Mouse (Mus musculus) forebrain, embryonic 14.5 days (tissue): ENCODE data around the gene Rptor. TPM values are rescaled to one million over a fixed set of nuclear protein-coding genes. Genes with fewer than 3 reads are reported as not detected.
"Not testable (repeated sequence)": the region's sequence is repeated elsewhere in the genome, so short reads cannot be mapped to it uniquely, and the experiment has no call there.

Experiments used
- ATAC-seq: fragments of 200-750 bp; cut with Nextera tagmentation; 2 replicates; pipeline ENCODE4 v1.8.0; 2017; ENCODE audit warnings: mild to moderate bottlenecking, moderate library complexity
- DNase-seq: peaks from one replicate; pipeline ENCODE4 v3.0.0-alpha.2; 2015; ENCODE audit warnings: low spot score
- H3K27ac ChIP-seq: fragments of 300-500 bp; sonication (generic); 2 replicates; pipeline ENCODE4 v1.5.1; 2014; ENCODE audit warnings: low read depth, mild to moderate bottlenecking, control low read depth, low read length, moderate library complexity
- H3K27me3 ChIP-seq: fragments of 300-500 bp; sonication (generic); replicated peaks from 2 replicates; pipeline ENCODE4 v1.6.1; 2014; ENCODE audit warnings: low read length, control low read depth, mixed read lengths; ENCODE audit not compliant: control insufficient read depth, insufficient read depth
- H3K36me3 ChIP-seq: fragments of 300-500 bp; sonication (generic); 2 replicates; pipeline ENCODE4 v1.6.1; 2014; ENCODE audit warnings: low read length, control low read depth; ENCODE audit not compliant: control insufficient read depth, insufficient read depth
- H3K4me1 ChIP-seq: fragments of 300-500 bp; sonication (generic); 2 replicates; pipeline ENCODE4 v1.6.1; 2014; ENCODE audit warnings: antibody characterized with exemption, low read length, control low read depth; ENCODE audit not compliant: control insufficient read depth, insufficient read depth
- H3K4me2 ChIP-seq: fragments of 300-500 bp; sonication (generic); 2 replicates; pipeline ENCODE4 v1.6.1; 2014; ENCODE audit warnings: mild to moderate bottlenecking, control low read depth, low read length
- H3K4me3 ChIP-seq: fragments of 300-500 bp; sonication (generic); 2 replicates; pipeline ENCODE4 v1.5.1; 2014; ENCODE audit warnings: low read depth, low read length, control low read depth
- H3K9ac ChIP-seq: fragments of 300-500 bp; sonication (generic); 2 replicates; pipeline ENCODE4 v1.6.1; 2014; ENCODE audit warnings: mild to moderate bottlenecking, low read length, control low read depth, moderate library complexity
- H3K9me3 ChIP-seq: fragments of 300-500 bp; sonication (generic); replicated peaks from 2 replicates; pipeline ENCODE4 v1.6.1; 2016; ENCODE audit warnings: low read length, control low read depth, mixed read lengths; ENCODE audit not compliant: control insufficient read depth
- WGBS: fragments of 180-500 bp; shearing (Covaris S2); extraction: QIAGEN DNeasy Blood & Tissue Kit; methylation state at CpG from one replicate; pipeline ENCODE4 v1.1.7; 2014; 5-methylcytosine and 5-hydroxymethylcytosine counted together
- polyA plus RNA-seq: library from polyadenylated mRNA; unstranded; fragments of >200 nt; fragmentation: Nextera tagmentation; extraction: Ambion mirVana; gene quantifications from 2 replicates; pipeline ENCODE4 v1.2.1, GENCODE M21; 2014

The Rptor gene
- polyA plus RNA-seq, 1 experiment from 2014 or later: 7.0 TPM

DNA sequence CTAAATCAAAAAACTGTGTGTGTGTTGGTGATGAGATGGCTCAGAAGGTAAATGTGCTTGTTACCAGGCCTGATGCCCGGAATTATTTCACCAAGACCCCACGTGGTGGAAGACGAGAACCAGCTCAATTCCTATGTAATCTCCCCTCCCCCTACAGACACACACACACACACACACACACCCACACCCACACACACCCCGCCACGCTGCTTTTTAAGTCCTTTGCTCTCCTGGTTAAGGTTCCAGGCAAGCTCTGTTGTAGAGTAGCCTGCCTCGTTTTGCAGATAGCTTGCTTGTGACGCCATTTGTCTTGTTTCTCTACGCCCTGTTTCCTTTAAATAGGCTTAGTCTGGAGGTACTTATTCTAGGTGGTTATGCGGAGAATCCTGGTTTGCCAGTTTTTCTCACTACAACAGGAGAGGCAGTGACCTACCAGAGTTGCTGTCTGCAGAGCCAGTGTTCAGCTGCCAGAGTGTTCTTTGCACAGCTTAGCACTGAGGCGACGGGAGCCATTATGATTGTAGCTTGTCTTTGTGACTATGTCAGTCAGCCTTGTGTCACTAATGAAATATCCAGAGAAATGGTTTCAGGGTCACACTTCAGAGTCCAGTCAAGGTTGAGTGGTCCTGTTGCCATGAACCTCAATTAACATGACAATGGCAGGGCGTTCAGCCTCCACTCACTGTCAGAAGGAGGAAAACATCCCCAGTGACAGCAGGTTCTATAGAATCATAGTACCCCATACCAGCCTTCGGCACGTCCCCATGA is 42.1 kb downstream of the Rptor start:
- Histone ChIP-seq H3K36me3 (no peaks in the 10 kb centered on the region), H3K4me2 (no peak overlapping the region), H3K27me3 (no peaks in the 10 kb centered on the region), H3K9me3 (no peaks in the 10 kb centered on the region), H3K27ac (no peak overlapping the region; the same call in 1 of the 2 replicates), H3K9ac (no peak overlapping the region; the same call in 1 of the 2 replicates), H3K4me3 (no peak overlapping the region), H3K4me1 (peaks cover 12% of the 10 kb centered on the region)
- whole genome bisulfite sequencing: 37% methylated on average over 14 of the region's 14 CpGs
- ATAC-seq: no peak; the same call in 1 of the 2 replicates
- peak; percentile 37 for DNase-seq

DNA sequence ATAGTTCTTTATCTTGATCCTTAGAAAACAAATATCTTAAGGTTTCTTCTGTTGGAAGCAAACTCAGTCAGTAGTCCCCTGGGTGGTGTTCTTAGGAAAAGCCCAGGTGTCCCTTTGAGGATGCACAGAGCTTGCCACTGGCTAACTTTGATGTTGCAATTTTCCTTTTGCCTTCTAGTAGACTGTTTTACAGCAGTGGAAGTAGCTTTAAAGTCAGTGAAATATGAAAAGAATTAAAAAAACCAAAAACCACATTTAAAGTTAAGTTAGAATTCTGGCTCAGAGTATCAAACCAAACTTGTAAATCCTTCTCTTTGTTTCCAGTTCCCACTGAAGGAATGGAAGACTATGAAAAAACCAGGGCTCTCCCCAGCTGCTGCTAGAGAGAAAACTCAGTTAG is 47.8 kb downstream of the Rptor start:
- DNase-seq: no peak
- no peak overlapping the region for H3K27ac ChIP-seq
- no peaks in the 10 kb centered on the region for H3K36me3 ChIP-seq
- H3K4me3 ChIP-seq: no peak overlapping the region
- H3K4me2 ChIP-seq: no peak overlapping the region
- no peaks in the 10 kb centered on the region for H3K4me1 ChIP-seq
- no peaks in the 10 kb centered on the region for H3K27me3 ChIP-seq
- no peaks in the 10 kb centered on the region for H3K9me3 ChIP-seq
- no peak for ATAC-seq
- no peak overlapping the region for H3K9ac ChIP-seq

DNA sequence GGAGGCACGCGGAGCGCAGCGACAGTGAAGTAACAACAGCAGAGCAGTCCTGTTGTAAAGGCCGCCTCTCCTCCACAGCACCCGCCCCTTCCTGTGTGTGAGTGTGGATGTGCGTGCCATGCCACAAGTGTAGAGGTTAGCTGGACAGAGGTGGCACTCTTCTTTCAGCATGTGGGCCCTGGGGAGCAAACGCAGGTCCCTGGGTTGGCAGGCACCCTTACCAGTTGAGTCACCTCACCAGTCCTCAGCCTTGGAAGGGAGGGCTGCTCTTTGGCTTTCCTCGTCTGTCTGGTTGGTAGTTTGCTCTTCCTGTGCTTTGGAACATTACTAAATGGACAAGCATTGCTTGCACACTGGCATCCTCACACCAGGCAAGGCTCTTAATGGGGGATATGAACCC is 50.6 kb downstream of the Rptor start:
- Histone ChIP-seq H3K4me3 (no peak overlapping the region), H3K4me2 (no peak overlapping the region), H3K27me3 (no peaks in the 10 kb centered on the region), H3K27ac (no peak overlapping the region), H3K9me3 (no peaks in the 10 kb centered on the region), H3K4me1 (no peaks in the 10 kb centered on the region), H3K36me3 (no peaks in the 10 kb centered on the region), H3K9ac (no peak overlapping the region)
- ATAC-seq: no peak
- DNase-seq: no peak
- WGBS: 88% methylated on average over 9 of the region's 9 CpGs

DNA sequence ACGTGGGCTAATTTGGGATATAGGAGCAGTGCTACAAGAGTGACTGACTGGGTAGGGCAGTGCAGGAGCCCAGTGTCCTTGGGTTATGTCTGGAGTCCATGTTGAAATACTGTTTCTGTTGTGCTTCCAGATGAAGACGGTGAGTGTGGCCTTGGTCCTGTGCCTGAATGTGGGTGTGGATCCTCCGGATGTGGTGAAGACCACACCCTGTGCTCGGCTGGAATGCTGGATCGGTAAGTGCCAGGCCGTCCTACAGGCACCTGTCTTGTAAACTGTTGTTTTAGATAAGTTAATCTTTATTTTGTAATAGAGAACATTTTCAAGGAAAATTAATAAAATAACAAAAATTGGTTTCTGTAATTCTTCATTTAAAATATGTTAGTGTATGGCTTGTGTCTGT is 54.8 kb downstream of the Rptor start:
- Histone ChIP-seq H3K4me1 (no peaks in the 10 kb centered on the region), H3K27ac (no peak overlapping the region), H3K4me2 (no peak overlapping the region), H3K27me3 (no peaks in the 10 kb centered on the region), H3K36me3 (no peaks in the 10 kb centered on the region), H3K9me3 (no peaks in the 10 kb centered on the region), H3K9ac (no peak overlapping the region), H3K4me3 (no peak overlapping the region)
- WGBS: 95% methylated on average over 6 of the region's 6 CpGs
- ATAC-seq: no peak
- no peak for DNase-seq

DNA sequence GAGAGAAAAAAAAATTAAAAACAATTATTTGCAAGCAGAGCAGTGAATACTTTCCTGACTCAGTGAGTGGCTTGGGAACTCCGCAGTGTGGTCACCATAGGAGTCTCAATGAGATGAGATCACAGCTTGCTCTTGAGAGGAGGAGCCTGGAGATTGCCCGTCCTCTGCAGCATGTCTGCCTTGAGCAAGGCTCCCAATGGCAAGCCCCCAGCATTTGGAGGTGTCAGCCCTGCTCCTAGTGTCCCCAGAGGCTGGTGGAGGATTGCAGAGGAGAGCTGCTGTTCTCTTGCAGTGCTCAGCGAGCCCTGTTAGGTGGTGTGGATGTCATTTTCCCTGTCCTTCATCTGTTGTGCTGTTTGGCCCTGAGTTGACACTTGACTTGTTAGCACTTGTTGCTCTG is 56.6 kb downstream of the Rptor start:
- H3K4me1 ChIP-seq: no peaks in the 10 kb centered on the region
- no peaks in the 10 kb centered on the region for H3K9me3 ChIP-seq
- ATAC-seq (no peak), DNase-seq (no peak)
- no peaks in the 10 kb centered on the region for H3K36me3 ChIP-seq
- H3K4me2 ChIP-seq: no peak overlapping the region
- no peak overlapping the region for H3K4me3 ChIP-seq
- no peaks in the 10 kb centered on the region for H3K27me3 ChIP-seq
- WGBS: 92% methylated on average over 3 of the region's 3 CpGs
- H3K9ac ChIP-seq: no peak overlapping the region
- H3K27ac ChIP-seq: no peak overlapping the region

DNA sequence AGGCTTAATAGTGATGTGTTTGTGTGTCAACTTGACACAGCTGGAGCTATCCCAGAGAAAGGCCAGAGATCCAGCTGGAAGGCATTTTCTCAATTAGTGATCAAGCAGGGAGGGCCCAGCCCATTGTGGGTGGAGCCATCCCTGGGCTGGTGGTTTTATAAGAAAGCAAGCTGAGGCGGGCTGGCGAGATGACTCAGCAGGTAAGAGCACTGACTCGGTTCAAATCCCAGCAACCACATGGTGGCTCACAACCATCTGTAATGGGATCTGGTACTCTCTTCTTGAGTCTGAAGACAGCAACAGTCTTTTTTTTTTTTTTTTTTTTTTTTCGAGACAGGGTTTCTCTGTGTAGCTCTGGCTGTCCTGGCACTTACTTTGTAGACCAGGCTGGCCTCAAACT is 58.8 kb downstream of the Rptor start:
- not testable (repeated sequence) for H3K36me3 ChIP-seq, H3K4me3 ChIP-seq, H3K27ac ChIP-seq, DNase-seq, ATAC-seq, H3K27me3 ChIP-seq, H3K9me3 ChIP-seq, H3K9ac ChIP-seq, H3K4me2 ChIP-seq, H3K4me1 ChIP-seq
- 45% methylated on average over 4 of the region's 4 CpGs for WGBS

DNA sequence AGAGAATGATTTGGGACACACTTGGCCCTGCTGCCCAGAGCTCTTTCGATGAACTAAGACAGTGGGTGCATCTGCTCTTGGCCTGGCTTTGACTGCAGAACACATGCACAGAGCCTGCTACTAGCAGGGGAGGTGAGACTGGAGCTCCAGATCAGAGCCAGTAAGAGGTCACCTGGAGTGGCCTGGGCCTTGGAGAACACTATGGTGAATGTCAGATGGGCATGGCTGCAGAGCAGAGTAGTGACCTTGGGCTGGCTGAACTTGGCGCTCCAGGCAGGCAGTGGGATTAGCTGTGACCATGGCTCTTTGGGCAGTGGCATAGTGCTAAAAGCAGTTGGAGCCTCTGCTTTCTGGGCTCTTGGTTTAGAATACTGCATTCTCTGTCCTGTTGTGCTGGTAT is 61.2 kb downstream of the Rptor start:
- no peaks in the 10 kb centered on the region for H3K27me3 ChIP-seq
- H3K4me2 ChIP-seq: no peak overlapping the region
- no peak overlapping the region for H3K9ac ChIP-seq
- ATAC-seq (no peak), DNase-seq (no peak)
- no peaks in the 10 kb centered on the region for H3K36me3 ChIP-seq
- H3K4me1 ChIP-seq: peaks cover 4% of the 10 kb centered on the region; the same call in 1 of the 2 replicates
- no peak overlapping the region for H3K27ac ChIP-seq
- H3K9me3 ChIP-seq: no peaks in the 10 kb centered on the region
- 83% methylated on average over 2 of the region's 2 CpGs for WGBS
- no peak overlapping the region for H3K4me3 ChIP-seq

DNA sequence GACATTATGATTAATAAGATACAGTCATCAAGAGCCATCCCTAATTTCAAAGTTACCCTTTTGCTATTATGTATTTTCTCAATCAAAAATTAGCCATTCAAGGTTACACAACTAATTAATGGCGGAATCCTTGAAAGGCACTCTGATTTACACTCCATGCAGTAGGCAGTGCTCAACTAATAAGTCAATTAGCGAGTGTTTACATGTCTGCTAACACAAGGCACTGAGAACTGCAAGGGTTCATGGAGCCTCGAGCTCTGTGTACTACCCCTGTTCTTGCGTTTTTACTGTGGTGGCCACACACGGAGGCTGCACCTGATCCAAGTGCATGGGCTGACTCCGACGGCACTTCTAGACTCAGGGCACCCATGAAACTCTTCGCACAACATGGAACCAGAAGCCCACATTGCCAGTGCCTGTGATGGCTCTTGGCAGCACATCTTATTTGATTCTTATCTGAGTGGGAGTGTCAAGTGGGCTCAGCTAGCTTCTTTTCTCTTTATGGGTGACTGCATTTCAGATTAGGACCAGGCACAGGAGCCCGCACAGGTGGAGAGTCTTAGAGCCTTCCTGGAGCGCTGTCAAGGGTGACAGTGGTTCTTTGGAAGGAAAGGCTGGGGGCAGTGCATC is 62.1 kb downstream of the Rptor start:
- Histone ChIP-seq H3K36me3 (no peaks in the 10 kb centered on the region), H3K9me3 (no peaks in the 10 kb centered on the region), H3K4me2 (no peak overlapping the region), H3K27ac (no peak overlapping the region), H3K4me1 (peaks cover 4% of the 10 kb centered on the region; the same call in 1 of the 2 replicates), H3K9ac (no peak overlapping the region), H3K4me3 (no peak overlapping the region), H3K27me3 (no peaks in the 10 kb centered on the region)
- ATAC-seq: peak; percentile 52; the same call in 1 of the 2 replicates
- peak; percentile 44 for DNase-seq
- 49% methylated on average over 10 of the region's 10 CpGs for WGBS

DNA sequence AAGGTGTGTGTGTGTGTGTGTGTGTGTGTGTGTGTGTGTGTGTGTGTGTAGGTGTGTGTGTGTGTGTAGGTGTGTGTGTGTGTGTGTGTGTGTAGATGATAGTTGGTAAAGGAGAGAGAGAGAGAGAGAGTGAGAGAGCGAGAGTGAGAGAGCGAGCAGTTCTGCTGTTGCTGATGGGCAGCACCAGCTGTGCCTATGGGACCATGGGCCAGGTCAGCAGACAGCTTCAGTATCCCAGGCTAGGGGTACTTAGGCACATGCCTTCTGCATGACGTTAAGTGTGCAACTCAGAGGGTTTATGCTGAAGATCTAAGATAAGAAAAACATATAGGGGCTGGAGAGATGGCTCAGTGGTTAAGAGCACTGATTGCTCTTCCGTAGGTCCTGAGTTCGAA is 62.6 kb downstream of the Rptor start:
- WGBS: 95% methylated on average over 5 of the region's 5 CpGs
- Histone ChIP-seq H3K9me3 (no peaks in the 10 kb centered on the region), H3K9ac (no peak overlapping the region), H3K4me3 (no peak overlapping the region), H3K27ac (no peak overlapping the region), H3K4me2 (no peak overlapping the region), H3K36me3 (no peaks in the 10 kb centered on the region), H3K4me1 (peaks cover 4% of the 10 kb centered on the region; the same call in 1 of the 2 replicates), H3K27me3 (no peaks in the 10 kb centered on the region)
- DNase-seq: no peak
- ATAC-seq: no peak
